Mouse (Mus musculus) R1 (cell line): ENCODE measurements around the gene Phyhipl.

Source experiments
- DNase-seq: peaks from one replicate; pipeline ENCODE4 v3.0.0-alpha.2; 2018; ENCODE audit warnings: low read depth, low spot score

Gene Phyhipl

GRCm38 (mm10) chr10:70533986-70534385, 121.8 kb downstream of the Phyhipl start:
- DNase-seq: no peak

- DNase-seq: no peak
Observed at GRCm38 (mm10) chr10:70533301-70533781, 122.4 kb downstream of the Phyhipl start.

GRCm38 (mm10) chr10:70532249-70532648, 123.5 kb downstream of the Phyhipl start:
- no peak for DNase-seq

GRCm38 (mm10) chr10:70530185-70530823, 125.5 kb downstream of the Phyhipl start:
- DNase-seq: no peak

- DNase-seq: peak; percentile 18
Observed at GRCm38 (mm10) chr10:70521379-70521778, 134.4 kb downstream of the Phyhipl start.

GRCm38 (mm10) chr10:70520143-70521131, 135.3 kb downstream of the Phyhipl start:
- peak; percentile 69 for DNase-seq

GRCm38 (mm10) chr10:70519640-70520099, 136.1 kb downstream of the Phyhipl start:
- DNase-seq: peak; percentile 13

GRCm38 (mm10) chr10:70516661-70517060, 139.1 kb downstream of the Phyhipl start:
- no peak for DNase-seq

- DNase-seq: no peak
Observed at GRCm38 (mm10) chr10:70514848-70515247, 140.9 kb downstream of the Phyhipl start.

GRCm38 (mm10) chr10:70507880-70508279, 147.9 kb downstream of the Phyhipl start:
- DNase-seq: peak; percentile 72
